Mouse (Mus musculus) forebrain, embryonic 13.5 days (tissue): Measurements from ENCODE around the gene Atxn1. TPM values are rescaled to one million over a fixed set of nuclear protein-coding genes. Genes with fewer than 3 reads are reported as not detected.

Experiments
- ATAC-seq: fragments of 200-750 bp; cut with Nextera tagmentation; 2 replicates; pipeline ENCODE4 v1.8.0; 2017
- H3K27ac ChIP-seq: fragments of 300-500 bp; sonication (generic); 2 replicates; pipeline ENCODE4 v1.5.1; 2015; ENCODE audit warnings: inconsistent platforms, mild to moderate bottlenecking, moderate library complexity
- H3K27me3 ChIP-seq: fragments of 300-500 bp; sonication (generic); 2 replicates; pipeline ENCODE4 v1.6.1; 2015; ENCODE audit warnings: mild to moderate bottlenecking, inconsistent platforms
- H3K36me3 ChIP-seq: fragments of 300-500 bp; sonication (generic); 2 replicates; pipeline ENCODE4 v1.6.1; 2015; ENCODE audit warnings: mild to moderate bottlenecking, inconsistent platforms; ENCODE audit not compliant: poor library complexity, severe bottlenecking
- H3K4me1 ChIP-seq: fragments of 300-500 bp; sonication (generic); 2 replicates; pipeline ENCODE4 v1.6.1; 2015; ENCODE audit warnings: inconsistent platforms
- H3K4me2 ChIP-seq: fragments of 300-500 bp; sonication (generic); 2 replicates; pipeline ENCODE4 v1.6.1; 2015; ENCODE audit warnings: inconsistent platforms, mild to moderate bottlenecking, moderate library complexity
- H3K4me3 ChIP-seq: fragments of 300-500 bp; sonication (generic); 2 replicates; pipeline ENCODE4 v1.5.1; 2015; ENCODE audit warnings: mild to moderate bottlenecking, inconsistent platforms
- H3K9ac ChIP-seq: fragments of 300-500 bp; sonication (generic); 2 replicates; pipeline ENCODE4 v1.6.1; 2015; ENCODE audit warnings: mild to moderate bottlenecking, inconsistent platforms
- H3K9me3 ChIP-seq: fragments of 300-500 bp; sonication (generic); replicated peaks from 2 replicates; pipeline ENCODE4 v1.6.1; 2016; ENCODE audit warnings: inconsistent platforms
- WGBS: fragments of 180-500 bp; shearing (Covaris S2); methylation state at CpG from one replicate; pipeline ENCODE4 v1.1.7; 2015; 5-methylcytosine and 5-hydroxymethylcytosine counted together
- polyA plus RNA-seq: library from polyadenylated mRNA; unstranded; fragments of >200 nt; fragmentation: Nextera tagmentation; extraction: Ambion mirVana; gene quantifications from 2 replicates; pipeline ENCODE4 v1.2.1, GENCODE M21; 2015

Gene Atxn1
- polyA plus RNA-seq, 1 experiment from 2014 or later: 7.7 TPM

GRCm38 (mm10) chr13:45850181-45850974, 114.4 kb downstream of the Atxn1 start:
- Histone ChIP-seq H3K36me3 (no peaks in the 10 kb centered on the region), H3K4me2 (no peak overlapping the region), H3K9ac (no peak overlapping the region), H3K4me1 (no peaks in the 10 kb centered on the region), H3K27ac (no peak overlapping the region), H3K27me3 (no peaks in the 10 kb centered on the region), H3K9me3 (no peaks in the 10 kb centered on the region), H3K4me3 (no peak overlapping the region)
- ATAC-seq: no peak
- 85% methylated on average over 5 of the region's 5 CpGs for WGBS

- Histone ChIP-seq H3K4me2 (no peak overlapping the region), H3K9me3 (no peaks in the 10 kb centered on the region), H3K27ac (no peak overlapping the region), H3K4me1 (no peaks in the 10 kb centered on the region), H3K4me3 (no peak overlapping the region), H3K36me3 (no peaks in the 10 kb centered on the region), H3K27me3 (no peaks in the 10 kb centered on the region), H3K9ac (no peak overlapping the region)
- no peak for ATAC-seq
- WGBS: 93% methylated on average over 7 of the region's 7 CpGs
These were observed 115.4 kb downstream of the Atxn1 start for GRCm38 (mm10) chr13:45849145-45850023.

- H3K36me3 ChIP-seq: no peaks in the 10 kb centered on the region
- H3K4me1 ChIP-seq: no peaks in the 10 kb centered on the region
- no peaks in the 10 kb centered on the region for H3K27me3 ChIP-seq
- no peak overlapping the region for H3K9ac ChIP-seq
- no peak overlapping the region for H3K27ac ChIP-seq
- H3K4me2 ChIP-seq: no peak overlapping the region
- no peak overlapping the region for H3K4me3 ChIP-seq
- no peaks in the 10 kb centered on the region for H3K9me3 ChIP-seq
- 75% methylated on average over 5 of the region's 5 CpGs for WGBS
- no peak for ATAC-seq
These were observed 122.2 kb downstream of the Atxn1 start for GRCm38 (mm10) chr13:45842511-45843055.

GRCm38 (mm10) chr13:45839901-45840300, 124.9 kb downstream of the Atxn1 start:
- no peaks in the 10 kb centered on the region for H3K27me3 ChIP-seq
- H3K27ac ChIP-seq: no peak overlapping the region
- ATAC-seq: no peak
- H3K4me1 ChIP-seq: no peaks in the 10 kb centered on the region
- no peaks in the 10 kb centered on the region for H3K36me3 ChIP-seq
- H3K4me3 ChIP-seq: no peak overlapping the region
- 74% methylated on average over 7 of the region's 7 CpGs for WGBS
- no peaks in the 10 kb centered on the region for H3K9me3 ChIP-seq
- no peak overlapping the region for H3K4me2 ChIP-seq
- H3K9ac ChIP-seq: no peak overlapping the region

GRCm38 (mm10) chr13:45837609-45838220, 127.1 kb downstream of the Atxn1 start:
- no peaks in the 10 kb centered on the region for H3K9me3 ChIP-seq
- no peak overlapping the region for H3K4me2 ChIP-seq
- no peak for ATAC-seq
- no peaks in the 10 kb centered on the region for H3K4me1 ChIP-seq
- no peak overlapping the region for H3K4me3 ChIP-seq
- H3K9ac ChIP-seq: no peak overlapping the region
- no peak overlapping the region for H3K27ac ChIP-seq
- no peaks in the 10 kb centered on the region for H3K36me3 ChIP-seq
- WGBS: 91% methylated on average over 8 of the region's 8 CpGs
- H3K27me3 ChIP-seq: no peaks in the 10 kb centered on the region

GRCm38 (mm10) chr13:45836377-45837054, 128.3 kb downstream of the Atxn1 start:
- Histone ChIP-seq H3K4me1 (no peaks in the 10 kb centered on the region), H3K36me3 (no peaks in the 10 kb centered on the region), H3K27ac (no peak overlapping the region), H3K4me3 (no peak overlapping the region), H3K27me3 (no peaks in the 10 kb centered on the region), H3K9ac (no peak overlapping the region), H3K9me3 (no peaks in the 10 kb centered on the region), H3K4me2 (no peak overlapping the region)
- WGBS: 90% methylated on average over 15 of the region's 15 CpGs
- ATAC-seq: no peak

- H3K4me2 ChIP-seq: no peak overlapping the region
- no peak overlapping the region for H3K9ac ChIP-seq
- no peaks in the 10 kb centered on the region for H3K36me3 ChIP-seq
- H3K4me3 ChIP-seq: no peak overlapping the region
- no peak for ATAC-seq
- no peaks in the 10 kb centered on the region for H3K27me3 ChIP-seq
- WGBS: 93% methylated on average over 2 of the region's 2 CpGs
- H3K9me3 ChIP-seq: no peaks in the 10 kb centered on the region
- no peak overlapping the region for H3K27ac ChIP-seq
- no peaks in the 10 kb centered on the region for H3K4me1 ChIP-seq
These were observed 130.5 kb downstream of the Atxn1 start for GRCm38 (mm10) chr13:45834300-45834699.

GRCm38 (mm10) chr13:45832695-45833350, 132.0 kb downstream of the Atxn1 start:
- no peaks in the 10 kb centered on the region for H3K36me3 ChIP-seq
- peaks cover 4% of the 10 kb centered on the region; the same call in 1 of the 2 replicates for H3K4me1 ChIP-seq
- no peak overlapping the region for H3K9ac ChIP-seq
- H3K27me3 ChIP-seq: no peaks in the 10 kb centered on the region
- H3K27ac ChIP-seq: no peak overlapping the region
- H3K9me3 ChIP-seq: no peaks in the 10 kb centered on the region
- H3K4me2 ChIP-seq: no peak overlapping the region
- ATAC-seq: no peak
- 87% methylated on average over 11 of the region's 11 CpGs for WGBS
- no peak overlapping the region for H3K4me3 ChIP-seq

GRCm38 (mm10) chr13:45829341-45829936, 135.4 kb downstream of the Atxn1 start:
- WGBS: 89% methylated on average over 8 of the region's 8 CpGs
- Histone ChIP-seq H3K9ac (no peak overlapping the region), H3K4me2 (no peak overlapping the region), H3K36me3 (peaks cover 4% of the 10 kb centered on the region; the same call in 1 of the 2 replicates), H3K27me3 (no peaks in the 10 kb centered on the region), H3K9me3 (no peaks in the 10 kb centered on the region; the same call in 1 of the 2 replicates), H3K4me3 (no peak overlapping the region), H3K4me1 (peaks cover 9% of the 10 kb centered on the region; the same call in 1 of the 2 replicates), H3K27ac (no peak overlapping the region)
- no peak for ATAC-seq

- Histone ChIP-seq H3K9me3 (no peaks in the 10 kb centered on the region; the same call in 1 of the 2 replicates), H3K36me3 (peaks cover 4% of the 10 kb centered on the region; the same call in 1 of the 2 replicates), H3K27ac (no peak overlapping the region), H3K4me2 (no peak overlapping the region), H3K4me3 (no peak overlapping the region), H3K27me3 (no peaks in the 10 kb centered on the region), H3K4me1 (peaks cover 9% of the 10 kb centered on the region; the same call in 1 of the 2 replicates), H3K9ac (no peak overlapping the region)
- ATAC-seq: no peak
- WGBS: 89% methylated on average over 7 of the region's 7 CpGs
These were observed 136.8 kb downstream of the Atxn1 start for GRCm38 (mm10) chr13:45828035-45828434.
